Mouse (Mus musculus): Measurements from ENCODE around the gene Scrn1. TPM values are rescaled to one million over a fixed set of nuclear protein-coding genes. Genes with fewer than 3 reads are reported as not detected.
A peak's percentile ranks its signal among the peaks of the same experiment; 100 is the strongest.

The Scrn1 gene
- total and polyA plus RNA-seq, 2 experiments from 2014 or later: 91.7 to 121 TPM

DNA sequence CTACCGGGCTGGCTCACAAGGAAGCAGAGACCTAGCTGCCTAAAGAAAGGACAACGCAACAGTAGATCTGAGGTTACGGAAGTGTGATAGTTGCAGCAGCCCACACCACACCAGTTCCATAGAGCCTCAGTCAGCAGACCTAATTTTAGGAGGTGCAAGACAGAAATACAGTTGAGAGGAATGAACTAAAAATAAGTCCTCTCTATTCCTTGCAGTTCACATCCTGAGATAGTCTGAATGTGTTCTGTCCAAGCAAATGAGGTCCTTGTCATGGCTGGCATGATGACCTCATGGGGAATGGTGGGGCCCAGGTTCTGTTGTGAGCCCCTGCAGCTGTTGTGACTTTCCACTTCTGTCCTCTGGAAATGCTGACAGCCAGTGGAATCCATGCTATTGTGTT, 98.9 kb downstream of the Scrn1 start:
- no peaks in the 10 kb centered on the region for H3K27me3 ChIP-seq (ENCODE audit: insufficient read depth, low read length)
- H3K9ac ChIP-seq (replicated peaks; ENCODE audit: low read length): no peak overlapping the region
- H3K4me2 ChIP-seq (ENCODE audit: low read depth, low read length): no peak overlapping the region
- ATAC-seq (no peak), DNase-seq (ENCODE audit: low spot score) (no peak)
- no peak overlapping the region for H3K4me3 ChIP-seq (ENCODE audit: low read length)
- no peak for TF ChIP-seq CTCF (IDR thresholded peaks at IDR 0.05; ENCODE audit: low read depth)
- no peaks in the 10 kb centered on the region for H3K36me3 ChIP-seq (ENCODE audit: insufficient read depth, low read length)
- H3K9me3 ChIP-seq (ENCODE audit: low read length): no peaks in the 10 kb centered on the region
- 97% methylated on average over 3 of the region's 3 CpGs for WGBS
- H3K4me1 ChIP-seq (ENCODE audit: insufficient read depth, low read length): peaks cover 7% of the 10 kb centered on the region; the same call in 1 of the 2 replicates
- H3K27ac ChIP-seq: no peak overlapping the region

GRCm38 (mm10) chr6:54464926-54465325, 101.4 kb downstream of the Scrn1 start:
- DNase-seq (ENCODE audit: low spot score): no peak

DNA sequence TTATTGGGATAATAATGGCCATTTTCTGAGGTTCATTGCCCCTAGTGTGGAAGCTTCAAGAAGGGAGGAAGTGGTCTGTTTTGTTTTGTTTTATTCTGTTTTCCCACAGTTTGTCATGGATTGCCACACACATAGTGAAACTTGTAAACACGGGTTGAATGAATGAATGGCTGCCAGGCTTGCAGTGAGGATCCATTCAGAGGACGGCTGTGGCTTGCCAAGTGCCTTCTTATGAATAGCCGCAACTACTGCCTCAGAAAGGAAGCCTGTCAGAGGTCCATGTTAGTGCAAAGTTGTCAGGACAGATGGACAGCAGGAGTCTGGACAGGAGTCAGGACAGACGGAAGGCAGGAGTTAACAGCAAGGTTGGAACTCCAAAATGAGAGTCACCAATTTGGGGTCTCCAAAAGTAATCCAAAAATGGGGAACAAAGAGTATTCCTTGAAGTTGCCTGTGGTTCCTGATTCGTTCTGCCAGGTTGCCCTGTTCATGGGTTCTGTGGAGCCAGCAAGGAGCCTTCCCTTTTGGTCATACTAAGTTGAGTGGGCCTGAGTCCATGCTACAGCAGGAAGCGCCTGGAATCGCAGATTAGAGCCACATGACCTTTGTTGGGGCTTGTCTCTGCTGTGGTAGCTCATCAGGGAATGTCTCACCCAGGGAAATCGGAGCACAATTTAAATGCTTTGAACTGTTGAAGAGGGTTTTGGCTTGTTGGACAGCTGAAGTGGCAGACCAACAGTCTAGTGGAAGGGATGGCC, 102.4 kb downstream of the Scrn1 start:
- Histone ChIP-seq H3K9me3 (ENCODE audit: low read length) (no peaks in the 10 kb centered on the region), H3K4me2 (ENCODE audit: low read depth, low read length) (no peak overlapping the region), H3K36me3 (ENCODE audit: insufficient read depth, low read length) (no peaks in the 10 kb centered on the region), H3K27ac (no peak overlapping the region), H3K4me1 (ENCODE audit: insufficient read depth, low read length) (peaks cover 7% of the 10 kb centered on the region; the same call in 1 of the 2 replicates), H3K9ac (replicated peaks; ENCODE audit: low read length) (no peak overlapping the region), H3K27me3 (ENCODE audit: insufficient read depth, low read length) (no peaks in the 10 kb centered on the region), H3K4me3 (ENCODE audit: low read length) (no peak overlapping the region)
- DNase-seq (ENCODE audit: low spot score) (peak; percentile 79), ATAC-seq (peak; percentile 82)
- WGBS: 46% methylated on average over 8 of the region's 8 CpGs
- no peak for TF ChIP-seq CTCF (IDR thresholded peaks at IDR 0.05; ENCODE audit: low read depth)

More at GRCm38 (mm10) chr6:54464926-54465325, 101.4 kb downstream of the Scrn1 start:
- no peaks in the 10 kb centered on the region for H3K27me3 ChIP-seq (ENCODE audit: insufficient read depth, low read length)
- H3K9ac ChIP-seq (replicated peaks; ENCODE audit: low read length): no peak overlapping the region
- no peaks in the 10 kb centered on the region for H3K36me3 ChIP-seq (ENCODE audit: insufficient read depth, low read length)
- peaks cover 7% of the 10 kb centered on the region; the same call in 1 of the 2 replicates for H3K4me1 ChIP-seq (ENCODE audit: insufficient read depth, low read length)
- no peak overlapping the region for H3K27ac ChIP-seq
- WGBS: 85% methylated on average over 4 of the region's 4 CpGs
- no peaks in the 10 kb centered on the region for H3K9me3 ChIP-seq (ENCODE audit: low read length)
- no peak overlapping the region for H3K4me3 ChIP-seq (ENCODE audit: low read length)
- ATAC-seq: no peak
- TF ChIP-seq CTCF (IDR thresholded peaks at IDR 0.05; ENCODE audit: low read depth): no peak
- no peak overlapping the region for H3K4me2 ChIP-seq (ENCODE audit: low read depth, low read length)

DNA sequence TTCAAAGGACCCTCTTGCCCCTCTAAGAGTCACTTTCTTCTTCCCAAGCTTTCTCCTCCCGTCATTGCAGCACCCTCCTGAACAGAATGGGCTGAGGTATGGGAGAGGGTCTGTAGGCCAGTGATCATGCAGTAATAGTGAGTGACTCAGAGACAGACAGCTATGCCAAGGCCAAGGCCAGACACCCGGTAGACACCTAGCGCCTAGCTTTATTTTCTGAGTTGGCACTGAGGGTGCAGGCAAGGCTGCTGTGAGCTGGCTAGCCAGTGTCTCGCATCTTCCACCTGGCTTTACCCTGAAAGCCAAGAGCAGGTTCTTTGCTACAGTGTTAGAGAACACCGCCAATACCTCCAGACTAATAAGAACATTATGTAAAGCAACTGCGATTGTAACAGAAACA, 103.5 kb downstream of the Scrn1 start:
- DNase-seq (ENCODE audit: low spot score) (no peak), ATAC-seq (no peak)
- Histone ChIP-seq H3K27me3 (ENCODE audit: insufficient read depth, low read length) (no peaks in the 10 kb centered on the region), H3K27ac (peak overlapping the region; percentile 36; the same call in 1 of the 2 replicates), H3K4me3 (ENCODE audit: low read length) (no peak overlapping the region), H3K4me2 (ENCODE audit: low read depth, low read length) (no peak overlapping the region), H3K4me1 (ENCODE audit: insufficient read depth, low read length) (peaks cover 7% of the 10 kb centered on the region; the same call in 1 of the 2 replicates), H3K9me3 (ENCODE audit: low read length) (no peaks in the 10 kb centered on the region), H3K9ac (replicated peaks; ENCODE audit: low read length) (no peak overlapping the region), H3K36me3 (ENCODE audit: insufficient read depth, low read length) (no peaks in the 10 kb centered on the region)
- TF ChIP-seq CTCF (IDR thresholded peaks at IDR 0.05; ENCODE audit: low read depth): no peak
- 78% methylated on average over 6 of the region's 6 CpGs for WGBS

DNA sequence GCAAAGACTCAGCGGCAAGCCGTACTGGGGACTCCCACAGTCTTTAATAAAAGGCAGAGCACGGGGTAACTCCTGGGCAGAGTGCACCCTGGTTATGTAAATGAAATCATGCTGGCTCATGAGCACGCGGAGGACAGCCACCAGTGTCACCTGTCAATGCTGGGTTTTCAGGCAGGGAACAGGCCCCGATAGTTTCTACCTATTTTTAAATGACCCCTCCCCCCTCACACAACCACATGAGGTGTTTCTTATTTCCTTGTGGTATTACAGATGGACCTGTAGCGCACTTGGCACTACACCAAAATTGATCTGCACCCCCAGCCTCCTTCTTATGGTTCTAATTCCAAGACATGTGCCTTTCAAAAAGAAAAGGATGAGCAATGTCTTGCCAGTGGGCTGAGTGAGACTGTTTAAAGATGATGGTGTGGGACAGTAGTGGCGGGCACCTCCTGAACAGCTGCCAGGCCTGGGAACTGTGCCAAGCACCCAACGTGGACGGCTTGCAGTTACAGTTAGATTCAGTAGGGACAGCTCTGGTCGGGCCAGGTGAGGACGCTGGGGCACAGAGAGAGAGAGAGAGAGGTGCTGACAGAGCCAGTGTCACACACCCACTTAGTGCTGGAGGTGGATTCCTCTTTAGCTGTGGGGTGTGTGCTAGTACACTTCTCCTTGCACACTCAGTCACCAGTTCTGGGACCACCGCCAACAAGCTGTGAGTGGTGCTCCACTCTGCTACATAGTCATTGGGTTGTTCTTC, 105.2 kb downstream of the Scrn1 start:
- H3K27ac ChIP-seq: no peak overlapping the region
- H3K4me2 ChIP-seq (ENCODE audit: low read depth, low read length): no peak overlapping the region
- peak; percentile 25 for DNase-seq (ENCODE audit: low spot score)
- H3K4me3 ChIP-seq (ENCODE audit: low read length): no peak overlapping the region
- no peaks in the 10 kb centered on the region for H3K27me3 ChIP-seq (ENCODE audit: insufficient read depth, low read length)
- 48% methylated on average over 13 of the region's 13 CpGs for WGBS
- TF ChIP-seq CTCF (IDR thresholded peaks at IDR 0.05; ENCODE audit: low read depth): no peak
- H3K9ac ChIP-seq (replicated peaks; ENCODE audit: low read length): no peak overlapping the region
- no peaks in the 10 kb centered on the region for H3K9me3 ChIP-seq (ENCODE audit: low read length)
- peaks cover 7% of the 10 kb centered on the region; the same call in 1 of the 2 replicates for H3K4me1 ChIP-seq (ENCODE audit: insufficient read depth, low read length)
- peak; percentile 35; the same call in 1 of the 2 replicates for ATAC-seq
- no peaks in the 10 kb centered on the region for H3K36me3 ChIP-seq (ENCODE audit: insufficient read depth, low read length)

- H3K27ac ChIP-seq: no peak overlapping the region
- H3K36me3 ChIP-seq (ENCODE audit: insufficient read depth, low read length): no peaks in the 10 kb centered on the region
- H3K4me1 ChIP-seq (ENCODE audit: insufficient read depth, low read length): peaks cover 7% of the 10 kb centered on the region; the same call in 1 of the 2 replicates
- H3K4me3 ChIP-seq (ENCODE audit: low read length): no peak overlapping the region
- no peak for TF ChIP-seq CTCF (IDR thresholded peaks at IDR 0.05; ENCODE audit: low read depth)
- no peak overlapping the region for H3K9ac ChIP-seq (replicated peaks; ENCODE audit: low read length)
- H3K27me3 ChIP-seq (ENCODE audit: insufficient read depth, low read length): no peaks in the 10 kb centered on the region
- DNase-seq (ENCODE audit: low spot score) (no peak), ATAC-seq (no peak)
- H3K9me3 ChIP-seq (ENCODE audit: low read length): no peaks in the 10 kb centered on the region
- no peak overlapping the region for H3K4me2 ChIP-seq (ENCODE audit: low read depth, low read length)
- 75% methylated on average over 6 of the region's 6 CpGs for WGBS
Measured at GRCm38 (mm10) chr6:54460172-54460914, 105.9 kb downstream of the Scrn1 start.
